Mouse (Mus musculus) embryonic fibroblast, embryonic 13.5 days (primary cell): ENCODE measurements at regions not wholly inside any gene's neighbourhood (a gene's known extent, or its start where the extent isn't known, plus 50 kb on each side); places are given as distances from the start of the nearest gene placed in this dataset.

Experiments
- CTCF ChIP-seq: IDR thresholded peaks from 2 replicates; pipeline ENCODE4 v1.5.1; 2011; ENCODE audit warnings: mild to moderate bottlenecking, control low read depth, low read length, moderate library complexity, borderline replicate concordance; ENCODE audit not compliant: insufficient read depth
- POLR2A ChIP-seq: IDR thresholded peaks from 2 replicates; pipeline ENCODE4 v1.6.1; 2011; ENCODE audit warnings: low read depth, mild to moderate bottlenecking, control low read depth, low read length, moderate library complexity

- TF ChIP-seq CTCF, result no peak
- TF ChIP-seq POLR2A, result no peak
These were observed 235.1 kb downstream of the Clic5 start for GRCm38 (mm10) chr17:44423471-44423985.
